Mouse (Mus musculus): ENCODE data around the gene Olfr1506.
"Not testable (repeated sequence)": the region's sequence is repeated elsewhere in the genome, so short reads cannot be mapped to it uniquely, and the experiment has no call there.

Gene Olfr1506
- long read RNA-seq, experiment 1 = 0 reads
- long read RNA-seq, experiment 2 = 0 reads

GRCm38 (mm10) chr2:90224393-90224792 is at the start of gene Olfr1506:
Olfr1506 (minus strand) TSS chr2:90224493.
- intact Hi-C loops (cut with DNase I) = not testable (repeated sequence)

- intact Hi-C loops (cut with DNase I) = no loop called here
Observed at GRCm38 (mm10) chr2:90270932-90271331, 46.6 kb upstream of the Olfr1506 start, which contains the start of gene Olfr1271. Olfr1271 (minus strand) TSS chr2:90271032.

- intact Hi-C loops (cut with DNase I) = no loop called here
Observed at GRCm38 (mm10) chr2:90257492-90257891, 33.2 kb upstream of the Olfr1506 start, which contains the start of gene Olfr142. Olfr142 (minus strand) TSS chr2:90257592.

DNA sequence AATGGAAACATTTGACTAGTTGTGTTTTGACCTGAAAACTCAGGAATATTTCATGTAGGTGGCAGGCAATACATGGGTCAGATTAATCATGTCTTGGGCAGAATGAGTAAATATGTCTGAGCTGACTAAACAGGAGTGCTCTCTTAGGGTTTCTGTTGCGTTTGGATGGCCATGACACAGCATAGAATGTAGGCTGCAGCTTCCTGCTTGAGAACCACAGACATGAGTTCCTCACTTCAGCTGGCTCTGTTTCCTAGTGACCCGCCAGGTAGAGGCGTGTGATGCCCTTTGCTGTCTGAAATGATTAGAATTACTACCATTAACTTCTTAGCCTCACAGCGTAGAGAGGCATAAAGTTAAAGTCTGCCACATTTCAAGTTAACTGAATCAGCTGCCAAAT is 24.7 kb downstream of the Olfr1506 start:
- intact Hi-C loops (cut with DNase I) = not testable (repeated sequence)

DNA sequence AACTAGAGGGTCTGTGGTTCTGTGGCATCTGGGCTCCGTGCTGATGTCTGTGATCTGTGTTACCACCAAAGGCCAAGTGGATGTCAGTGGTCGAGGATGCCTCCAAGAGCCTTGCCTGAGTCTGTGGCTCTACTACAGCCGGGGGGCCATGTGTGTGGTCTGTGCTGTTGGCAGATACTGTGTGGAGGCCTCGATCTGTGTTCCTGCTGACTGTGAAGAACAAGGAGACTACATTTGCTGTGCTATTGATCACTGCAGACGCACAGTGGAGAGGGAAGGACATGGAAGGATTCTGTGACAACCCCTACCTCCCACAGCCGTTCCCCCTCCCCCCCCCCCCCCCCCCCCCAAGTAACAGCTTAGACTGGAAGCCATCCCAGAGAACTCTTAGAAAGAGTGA is 29.0 kb downstream of the Olfr1506 start:
- intact Hi-C loops (cut with DNase I) = not testable (repeated sequence)

GRCm38 (mm10) chr2:90194750-90195149 is 29.5 kb downstream of the Olfr1506 start:
- intact Hi-C loops (cut with DNase I) = not testable (repeated sequence)

- intact Hi-C loops (cut with DNase I) = not testable (repeated sequence)
Observed at GRCm38 (mm10) chr2:90187082-90187481, 37.2 kb downstream of the Olfr1506 start.

- intact Hi-C loops (cut with DNase I) = not testable (repeated sequence)
Observed at GRCm38 (mm10) chr2:90186082-90186481, 38.2 kb downstream of the Olfr1506 start.
